Mouse (Mus musculus) spleen, embryonic (tissue): ENCODE data around the gene D17H6S53E.
"Not testable (repeated sequence)": the region's sequence is repeated elsewhere in the genome, so short reads cannot be mapped to it uniquely, and the experiment has no call there.

ENCODE experiments used
- CTCF ChIA-PET: fragments of 350-600 bp; sonication (Branson Sonifier 250); formaldehyde crosslinking; loops from one replicate; lab custom pipeline; 2022; lab: Charles Lee

Gene D17H6S53E

DNA sequence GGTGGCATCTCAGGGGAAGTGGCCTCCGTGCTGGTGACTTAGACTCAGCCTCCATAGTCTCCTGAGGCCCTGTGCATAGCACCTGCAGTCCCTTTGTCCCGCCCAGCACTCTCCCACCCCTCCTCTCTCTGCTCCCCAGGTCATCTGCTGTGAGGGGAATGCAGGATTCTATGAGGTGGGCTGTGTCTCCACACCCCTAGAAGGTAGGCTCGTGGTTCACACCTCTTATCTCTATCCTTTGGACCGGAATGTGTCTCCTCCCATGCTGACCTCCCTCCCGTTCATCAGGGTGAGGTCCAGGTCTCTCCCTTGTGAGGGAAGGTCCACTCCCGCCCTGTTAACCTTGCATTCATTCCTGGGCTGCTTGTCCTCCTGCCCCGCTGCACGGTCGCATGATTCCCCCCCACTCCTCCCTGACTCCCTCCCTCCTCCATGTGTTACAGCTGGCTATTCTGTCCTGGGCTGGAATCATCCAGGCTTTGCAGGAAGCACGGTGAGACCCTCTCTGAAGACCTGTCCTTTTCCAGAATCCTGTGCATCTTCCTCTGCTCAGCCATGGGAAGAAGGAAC, 25.9 kb upstream of the D17H6S53E start:
- CTCF ChIA-PET = no interaction called here

DNA sequence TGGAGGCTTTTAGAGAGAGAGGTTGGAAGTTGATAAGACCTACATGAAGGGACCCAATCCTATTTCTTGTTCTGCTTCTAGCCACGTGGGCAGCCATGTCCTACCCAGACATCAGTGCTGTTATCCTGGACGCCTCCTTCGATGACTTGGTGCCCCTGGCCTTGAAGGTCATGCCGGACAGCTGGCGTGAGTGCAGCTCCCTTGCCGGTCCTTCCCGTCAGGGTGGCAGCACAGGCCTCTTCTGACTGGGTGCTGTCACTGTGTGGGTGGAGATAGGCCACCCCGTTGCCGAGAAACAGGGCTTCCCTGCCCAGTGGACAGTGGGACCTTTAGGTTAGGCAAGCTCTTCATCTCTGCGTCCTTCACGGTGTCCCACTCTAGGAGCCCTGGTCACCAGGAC, 25.0 kb upstream of the D17H6S53E start:
- CTCF ChIA-PET = interaction anchor here (0.5 to 1.0 kb wide), 2 partner anchors 36 to 100 kb away, joined by 3 to 5 read pairs; no protein-coding TSS in a partner anchor

DNA sequence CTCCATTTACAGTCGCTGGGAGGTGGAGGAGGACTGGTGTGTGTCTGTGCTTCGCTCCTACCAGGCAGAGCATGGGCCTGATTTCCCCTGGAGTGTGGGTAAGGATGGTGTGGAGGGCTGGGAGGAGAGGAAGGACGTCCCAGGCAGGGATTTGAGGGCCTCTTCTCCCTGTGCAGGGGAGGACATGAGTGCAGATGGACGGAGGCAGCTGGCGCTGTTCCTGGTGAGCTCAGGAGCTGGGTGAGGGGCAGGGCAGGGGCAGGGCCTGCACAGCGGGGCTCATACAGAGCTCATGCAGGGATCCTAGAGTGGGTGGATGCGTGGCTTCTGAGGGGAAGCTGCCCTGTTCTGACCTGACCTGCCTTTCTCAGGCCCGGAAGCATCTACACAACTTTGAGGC, 23.9 kb upstream of the D17H6S53E start:
- CTCF ChIA-PET = no interaction called here

DNA sequence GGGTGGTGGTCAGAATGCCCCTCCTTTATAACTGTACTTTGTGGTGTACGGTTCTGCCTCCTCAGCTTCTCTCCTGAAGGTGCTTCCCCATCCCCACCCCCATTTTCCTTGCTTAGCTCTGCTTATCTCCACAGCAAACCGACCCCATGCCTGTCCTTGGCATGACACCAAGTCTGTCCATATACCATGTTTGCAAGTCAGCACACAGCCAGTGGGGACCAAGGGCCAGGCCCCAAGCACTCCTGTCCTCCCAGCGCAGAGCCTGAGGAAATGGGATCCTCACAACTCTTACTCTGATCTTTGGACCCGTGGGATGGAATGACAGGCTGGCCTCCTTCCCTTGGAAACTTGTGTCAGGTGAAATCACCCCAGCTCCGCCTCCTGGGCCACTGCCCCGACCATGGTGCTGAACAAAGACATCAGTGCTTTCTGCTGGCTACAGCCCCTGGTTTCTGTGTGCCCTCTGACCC, 22.9 kb upstream of the D17H6S53E start:
- CTCF ChIA-PET = no interaction called here

DNA sequence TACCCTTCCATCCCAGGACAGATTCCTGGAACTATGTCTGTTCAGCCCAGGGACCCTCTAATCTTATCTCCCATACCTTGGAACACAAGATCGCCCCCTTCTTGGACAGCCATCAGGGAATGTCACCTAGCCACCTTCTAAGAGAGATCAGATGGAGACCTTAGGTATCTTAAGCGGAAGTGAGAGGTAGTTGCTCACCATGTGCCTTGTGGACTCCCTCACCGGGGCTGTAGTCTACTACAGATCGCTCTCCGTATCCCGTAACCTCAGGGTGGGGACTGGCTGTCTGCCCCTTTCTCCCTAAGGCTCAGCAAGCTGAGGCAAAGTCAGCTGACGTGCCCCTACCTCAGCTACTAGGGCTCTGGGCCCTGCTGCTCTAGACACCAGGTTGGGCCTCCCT, 22.1 kb upstream of the D17H6S53E start:
- CTCF ChIA-PET = no interaction called here

DNA sequence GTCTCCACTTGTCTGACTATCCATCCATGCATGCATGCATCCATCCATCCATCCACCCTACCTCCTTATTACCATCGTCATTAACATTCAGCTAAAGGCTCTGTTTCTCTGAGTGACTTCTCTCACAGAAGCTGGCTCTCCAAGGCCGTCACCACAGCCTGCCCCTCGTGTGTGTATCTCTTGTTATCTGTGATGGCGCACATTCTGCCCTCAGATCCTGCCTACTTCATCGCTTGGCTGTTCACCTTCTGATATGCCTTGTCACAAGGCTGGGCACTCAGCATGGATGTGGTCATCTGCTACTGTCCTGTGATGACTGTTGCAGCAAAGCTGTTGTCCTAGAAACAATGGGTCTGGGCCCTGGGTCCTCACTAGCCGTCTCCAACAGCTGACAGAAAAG, 21.4 kb upstream of the D17H6S53E start:
- CTCF ChIA-PET = no interaction called here

DNA sequence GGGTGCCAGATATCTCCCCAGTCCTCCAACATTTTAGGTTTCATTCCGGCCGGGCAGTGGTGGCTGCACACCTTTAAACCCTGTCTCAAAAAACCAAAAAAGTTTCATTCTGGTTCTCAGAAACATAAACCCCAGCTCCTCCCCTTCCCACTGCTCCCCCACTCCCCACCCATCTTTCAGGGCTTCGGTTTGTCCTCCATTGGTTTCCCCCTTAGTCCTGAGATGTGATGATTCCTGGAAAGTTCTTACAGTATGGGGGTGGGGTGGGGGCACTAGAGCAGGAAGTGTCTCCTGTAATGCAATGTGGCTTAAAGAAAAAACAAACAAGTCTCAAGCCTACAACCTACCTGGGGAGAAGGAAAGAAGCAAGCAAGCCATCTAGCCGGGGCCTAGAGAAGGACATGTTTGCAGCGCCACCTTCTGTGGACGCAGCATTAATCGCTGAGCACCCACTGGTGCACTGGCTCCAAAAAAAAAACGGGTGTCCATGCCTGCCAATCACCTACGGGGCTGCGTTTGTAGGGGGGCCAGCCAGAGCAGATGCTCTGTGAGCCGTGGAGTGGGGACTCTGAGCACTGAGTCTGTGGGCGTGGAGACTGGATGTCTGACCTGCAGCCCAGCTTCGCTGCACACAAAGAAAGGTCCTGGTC, 20.3 kb upstream of the D17H6S53E start:
- CTCF ChIA-PET = no interaction called here

DNA sequence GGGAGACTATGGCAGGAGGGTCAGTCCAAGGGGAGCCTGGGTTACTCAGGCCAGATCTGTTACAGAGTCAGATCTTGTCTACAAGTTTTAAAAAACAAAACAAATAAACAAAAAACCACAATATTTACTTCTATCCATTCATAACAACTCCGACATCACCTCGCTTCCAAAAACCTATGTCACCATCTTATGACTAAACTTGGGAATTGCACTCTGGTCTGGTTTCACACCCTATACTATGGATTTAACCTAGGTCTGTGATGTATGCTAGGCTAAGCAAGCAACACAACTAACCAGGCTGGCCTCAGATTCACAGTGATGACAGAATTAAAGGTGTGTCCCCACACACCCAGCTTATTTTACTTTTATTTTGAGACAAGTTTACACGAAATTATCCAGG, 19.7 kb upstream of the D17H6S53E start:
- CTCF ChIA-PET = interaction anchor here (0.5 to 0.6 kb wide), 2 partner anchors 35 to 57 kb away, joined by 3 read pairs; no protein-coding TSS in a partner anchor

DNA sequence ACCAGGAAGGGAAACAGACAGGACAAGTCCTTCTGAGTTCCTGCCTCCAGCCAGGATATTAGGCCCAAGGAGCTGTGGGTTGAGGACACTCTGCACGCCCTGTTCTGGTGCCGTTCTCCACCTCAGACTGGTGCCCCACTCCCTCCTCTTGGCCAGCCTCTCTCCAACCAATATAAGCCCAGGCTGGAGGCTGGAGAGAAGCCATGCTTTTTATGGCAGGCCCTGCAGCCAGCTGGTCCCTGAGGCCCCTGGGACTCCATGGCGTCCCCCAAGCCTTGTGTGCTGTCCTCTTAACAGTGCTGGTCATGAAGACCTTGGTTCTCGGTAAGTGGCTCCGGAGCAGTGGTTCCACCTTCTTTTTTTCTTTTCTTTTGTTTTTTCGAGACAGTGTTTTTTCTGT, 18.1 kb upstream of the D17H6S53E start, which contains the start of gene Ly6g5c:
Gene Ly6g5c (plus strand): TSS at position 183 of the 400 bp plus-strand sequence.
- CTCF ChIA-PET = interaction anchor here (1.0 kb wide), 1 partner anchor 19 kb away, joined by 3 read pairs; no protein-coding TSS in a partner anchor

DNA sequence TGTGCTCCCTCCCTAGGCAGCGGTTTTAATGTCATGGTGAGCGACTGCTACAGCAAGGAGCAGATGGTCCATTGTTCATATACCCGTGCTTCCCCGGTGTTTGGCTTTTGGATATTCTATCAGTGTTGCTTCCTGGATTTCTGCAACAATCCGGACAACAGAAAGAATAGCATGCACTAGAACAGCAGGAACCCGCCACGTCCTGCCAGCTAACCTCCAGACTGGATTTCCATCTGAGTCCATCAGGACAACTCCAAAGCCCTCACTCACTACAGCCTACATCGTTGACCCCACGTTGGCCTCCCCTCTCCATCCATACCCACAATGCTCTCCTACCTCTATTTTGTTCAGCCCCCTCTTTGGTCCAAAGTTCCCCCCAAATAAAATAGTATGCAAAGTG, 14.4 kb upstream of the D17H6S53E start:
- CTCF ChIA-PET = interaction anchor here (0.6 kb wide), 1 partner anchor 81 kb away, joined by 3 read pairs; no protein-coding TSS in a partner anchor

DNA sequence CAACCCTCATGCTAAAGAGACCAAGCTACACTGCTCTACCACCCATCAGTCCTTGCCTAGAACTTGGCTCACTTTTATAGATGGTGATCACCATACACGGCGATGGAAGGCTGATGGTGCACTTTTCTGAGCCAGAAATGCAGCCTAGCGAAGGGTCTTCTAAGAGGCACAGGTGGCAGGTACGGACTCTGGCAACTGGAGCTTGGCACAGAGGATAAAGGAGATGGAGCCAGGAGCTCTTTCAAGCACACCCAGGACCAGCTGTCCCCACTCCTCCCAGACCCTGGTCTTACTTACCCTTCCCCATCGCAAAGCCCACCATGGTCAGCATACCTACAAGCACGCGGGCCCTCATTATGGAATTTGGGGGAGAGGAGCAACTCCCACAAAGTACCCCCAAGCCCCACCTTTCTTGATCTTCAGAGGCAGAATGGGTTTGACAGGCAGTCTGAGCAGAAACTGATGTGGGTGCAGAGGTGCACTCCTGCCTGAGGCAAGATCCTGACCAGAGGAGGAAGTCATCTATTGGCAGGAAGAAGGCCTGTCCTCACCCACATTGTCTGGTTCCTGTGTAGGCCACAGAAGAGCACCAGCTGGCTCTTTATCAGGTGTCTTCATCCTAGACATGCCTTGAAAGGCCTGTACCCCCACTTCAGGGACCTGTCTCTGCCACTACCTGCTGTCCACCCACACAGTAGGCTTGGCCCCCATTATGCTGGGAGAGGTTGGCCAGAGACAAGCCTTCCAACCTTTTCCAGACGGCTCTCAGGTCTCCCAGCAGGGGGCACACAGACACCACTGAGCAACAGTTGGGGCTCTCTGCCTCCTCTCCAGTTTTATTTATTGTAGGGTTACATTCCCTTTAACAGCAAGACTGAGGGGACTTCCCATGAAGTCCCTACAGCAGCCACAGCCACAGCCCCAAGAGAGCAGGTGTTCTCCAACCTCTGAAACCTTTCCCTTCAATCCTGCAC, 10.8 kb upstream of the D17H6S53E start, which contains the start of gene Ly6g5b:
Gene Ly6g5b (minus strand): TSS at position 383 of the 974 bp plus-strand sequence.
- CTCF ChIA-PET = interaction anchor here (0.9 kb wide), 1 partner anchor 118 kb away, joined by 3 read pairs; the partner anchor contains the start of gene Atp6v1g2

DNA sequence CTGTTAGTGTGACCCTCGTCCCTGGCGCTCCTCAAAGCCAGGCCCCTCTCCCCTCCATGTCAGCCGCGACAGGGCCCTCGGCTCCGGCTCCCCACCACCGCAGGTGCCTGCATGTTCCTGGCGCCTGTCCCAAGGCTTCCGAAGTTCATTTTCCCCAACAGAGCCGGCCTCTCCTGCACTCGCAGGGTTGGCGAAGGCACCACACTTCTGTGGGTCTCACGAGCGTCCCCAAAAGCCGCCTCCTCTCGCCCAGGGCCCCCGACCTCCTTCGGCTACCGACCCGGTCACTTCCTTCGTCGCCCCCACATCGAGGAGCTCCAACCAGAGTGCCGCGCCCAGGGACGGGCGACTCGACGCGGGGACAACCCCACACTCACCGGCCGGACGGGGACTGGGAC, 5.4 kb upstream of the D17H6S53E start:
- CTCF ChIA-PET = no interaction called here

DNA sequence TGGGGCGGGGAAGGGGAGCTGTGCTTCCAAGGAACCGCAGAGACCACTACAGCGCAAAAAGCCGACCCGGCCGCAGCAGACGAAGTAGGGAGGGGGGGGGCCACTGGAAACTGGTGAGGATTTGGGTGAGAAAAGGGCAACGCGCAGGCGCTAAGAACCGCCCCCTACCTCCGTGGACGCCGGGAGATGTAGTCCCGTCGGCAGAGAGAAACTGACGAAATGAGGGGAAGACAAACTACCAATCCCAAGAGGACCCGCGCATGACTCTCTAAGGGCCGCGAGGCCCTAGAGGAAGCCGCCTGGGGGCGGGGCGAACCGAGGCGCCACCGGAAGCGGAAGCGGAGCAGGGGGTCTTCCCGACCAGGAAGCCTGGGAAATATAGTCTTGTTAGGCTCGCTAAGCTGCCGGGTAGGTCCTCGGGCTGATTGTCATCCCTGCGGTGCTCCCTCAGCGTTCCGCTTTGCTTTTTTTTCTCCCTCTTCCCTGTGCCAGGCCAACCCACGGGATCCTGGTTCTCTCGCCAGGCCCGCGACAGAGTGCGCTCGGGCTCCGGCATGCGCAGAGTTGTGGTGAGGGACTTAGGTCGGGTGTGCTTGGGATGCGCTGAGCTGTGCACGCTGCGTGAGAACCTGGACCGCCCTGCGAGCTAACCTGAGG, 4.9 kb upstream of the D17H6S53E start, which contains the start of gene Gpank1:
Gene Gpank1 (plus strand): TSS at position 313 of the 657 bp plus-strand sequence.
- CTCF ChIA-PET = no interaction called here

DNA sequence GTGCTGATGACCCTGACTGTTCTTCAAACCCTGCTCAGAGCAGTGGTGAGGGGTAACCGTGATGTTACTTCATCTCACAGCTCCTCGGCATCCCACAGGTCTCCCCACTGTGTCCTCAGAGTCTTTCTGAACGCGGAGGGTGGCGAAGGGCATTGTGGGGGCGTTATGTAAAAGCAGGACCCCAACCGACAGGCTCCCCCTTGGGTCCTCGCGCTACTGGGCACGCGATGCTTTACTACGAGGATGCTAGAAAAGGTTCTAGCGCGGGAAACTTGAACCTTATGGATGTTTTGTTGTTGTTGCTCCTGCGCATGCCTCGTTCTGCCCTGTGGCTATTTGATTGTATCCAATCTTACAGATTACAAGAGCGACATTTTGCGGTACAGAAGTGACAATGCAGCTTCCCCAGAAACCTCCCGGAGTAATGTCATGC, 4.3 kb upstream of the D17H6S53E start, which contains the start of gene Csnk2b:
Gene Csnk2b (minus strand): TSS at position 183 of the 433 bp plus-strand sequence.
- CTCF ChIA-PET = no interaction called here

DNA sequence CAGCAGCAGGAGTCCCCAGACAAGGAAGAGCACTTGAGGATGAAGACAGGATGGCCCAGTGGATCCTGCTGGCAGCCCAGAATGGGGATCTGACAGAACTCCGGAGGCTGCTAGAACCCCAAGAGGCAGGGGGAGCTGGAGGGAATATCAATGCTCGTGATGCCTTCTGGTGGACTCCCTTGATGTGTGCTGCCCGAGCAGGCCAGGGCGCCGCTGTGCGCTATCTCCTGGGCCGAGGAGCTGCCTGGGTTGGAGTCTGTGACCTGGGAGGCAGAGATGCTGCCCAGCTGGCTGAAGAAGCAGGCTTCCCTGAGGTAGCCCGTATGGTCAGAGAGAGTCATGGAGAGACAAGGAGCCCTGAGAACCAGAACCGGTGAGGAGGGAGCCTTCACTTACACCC, 2.9 kb upstream of the D17H6S53E start:
- CTCF ChIA-PET = not testable (repeated sequence)

DNA sequence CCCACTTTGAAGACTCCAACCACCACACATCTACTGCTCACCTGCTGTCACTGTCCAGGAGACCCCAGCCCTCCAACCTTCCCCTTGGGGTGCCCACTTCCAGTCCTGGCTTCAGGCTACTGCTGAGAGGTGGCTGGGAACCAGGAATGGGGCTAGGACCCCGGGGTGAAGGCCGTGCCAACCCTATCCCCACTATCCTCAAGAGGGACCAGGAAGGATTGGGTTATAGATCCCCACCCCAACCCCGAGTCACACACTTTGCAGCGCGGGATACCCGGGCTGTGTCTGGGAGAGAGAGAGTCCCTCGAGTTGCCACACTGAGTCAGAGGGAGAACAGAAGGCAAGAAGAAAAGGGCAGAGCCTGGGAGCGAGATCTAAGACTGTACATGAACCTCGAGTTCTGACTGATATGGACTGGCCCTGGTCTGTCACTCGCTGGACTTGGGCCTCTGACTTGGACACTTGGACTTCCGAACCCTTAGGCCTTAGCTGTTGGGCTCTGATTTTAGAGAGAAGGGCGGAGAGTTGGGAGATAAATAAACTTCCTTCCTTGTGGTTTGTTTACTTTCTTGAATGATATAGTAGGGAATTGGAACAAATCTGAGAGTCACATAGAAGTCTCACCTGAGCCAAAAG, 1.8 kb upstream of the D17H6S53E start:
- CTCF ChIA-PET = not testable (repeated sequence)

DNA sequence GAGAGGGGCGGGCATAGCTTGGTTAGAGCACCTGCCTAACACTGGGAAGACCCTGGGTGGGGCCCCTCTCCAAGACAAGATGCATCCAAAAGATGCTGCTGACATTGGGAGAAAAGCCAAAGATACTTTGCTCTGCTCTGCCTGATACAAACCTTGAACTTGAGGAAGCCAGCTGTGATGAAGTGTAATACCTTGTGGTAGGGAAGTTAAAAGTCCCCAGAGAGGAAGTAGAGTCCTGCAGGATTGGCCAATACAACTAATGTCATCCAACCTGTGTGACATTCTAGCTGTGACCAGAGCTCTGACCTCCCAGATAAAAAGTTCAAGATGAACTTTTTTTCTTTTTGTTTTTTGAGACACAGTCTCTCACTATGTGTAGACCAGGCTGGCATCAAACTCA, 1.1 kb upstream of the D17H6S53E start:
- CTCF ChIA-PET = interaction anchor here (0.6 to 1.1 kb wide), 2 partner anchors 9 to 90 kb away, joined by 3 read pairs; partner anchors contain the start of gene Bag6

DNA sequence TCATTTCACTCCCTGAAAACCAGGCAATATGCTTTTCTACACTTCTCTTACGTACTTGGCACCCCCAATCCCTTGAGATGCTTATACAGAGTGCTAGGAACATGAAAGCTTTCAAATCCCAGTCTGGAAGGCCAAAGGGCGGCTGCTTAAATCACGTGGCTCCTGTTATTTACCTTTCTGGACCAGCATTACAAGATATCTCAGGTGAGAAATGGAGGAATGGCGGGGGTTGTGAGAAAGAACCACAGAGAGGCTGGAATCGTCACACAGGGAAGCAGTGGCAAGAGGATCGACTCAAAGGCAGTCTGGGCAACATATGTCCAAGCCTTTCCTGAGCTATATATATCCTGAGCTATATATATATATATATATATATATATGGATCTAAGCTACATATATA, 595 bp upstream of the D17H6S53E start:
- CTCF ChIA-PET = interaction anchor here (1.1 kb wide), 1 partner anchor 9 kb away, joined by 3 read pairs; the partner anchor contains the start of gene Bag6

DNA sequence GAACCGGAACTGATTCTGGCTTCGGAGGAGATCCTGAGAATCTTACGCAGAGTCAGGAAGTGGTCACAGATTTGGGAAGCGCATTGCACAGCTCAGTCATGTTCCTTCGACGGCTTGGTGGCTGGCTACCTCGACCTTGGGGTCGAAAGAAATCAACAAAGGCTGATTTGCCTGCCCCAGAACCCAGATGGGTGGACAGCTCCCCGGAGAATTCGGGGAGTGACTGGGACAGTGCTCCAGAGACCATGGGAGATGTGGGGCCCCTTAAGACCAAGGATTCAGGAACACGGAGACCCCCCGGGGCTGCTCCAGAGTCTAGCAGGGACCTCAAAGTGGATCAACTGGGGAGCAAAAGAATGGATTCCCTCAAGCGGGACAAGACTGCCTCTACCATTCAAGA, 844 bp downstream of the D17H6S53E start:
- CTCF ChIA-PET = interaction anchor here (1.4 kb wide), 1 partner anchor 20 kb away, joined by 3 read pairs; no protein-coding TSS in a partner anchor

DNA sequence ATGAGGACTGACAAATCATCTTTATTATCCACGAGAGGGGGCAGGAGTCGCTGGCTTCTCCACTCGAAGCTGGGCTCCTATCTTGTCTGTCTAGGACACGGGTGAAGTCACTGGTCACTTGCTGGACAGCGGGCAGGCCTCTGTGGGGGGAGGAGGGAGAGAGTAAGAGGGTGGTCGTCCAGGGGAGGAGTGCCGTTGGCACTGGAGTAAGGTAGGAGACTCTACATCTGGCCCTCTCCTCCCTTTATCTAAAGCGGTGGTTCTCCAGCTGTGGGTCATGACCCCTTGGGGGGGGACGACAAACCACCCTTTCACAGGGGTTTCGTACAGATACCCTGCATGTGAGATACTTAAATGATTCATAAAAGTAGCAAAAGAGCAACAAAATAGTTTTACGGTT, 2.8 kb downstream of the D17H6S53E start:
- CTCF ChIA-PET = no interaction called here
